Mouse (Mus musculus) natural killer cell, adult 2 months (primary cell): Measurements from ENCODE around the gene Tnpo1.
A peak's percentile ranks its signal among the peaks of the same experiment; 100 is the strongest.

Source experiments
- DNase-seq, 2 experiments: peaks; one replicate each; pipeline ENCODE4 v3.0.0; 2022; ENCODE audit warnings: low spot score in 2 of 2

Gene Tnpo1

GRCm38 (mm10) chr13:98926213-98926957, at the start of gene Tnpo1:
Gene Tnpo1 (minus strand): TSS chr13:98926384.
- DNase-seq, result peak; percentile 84 to 86

GRCm38 (mm10) chr13:98972090-98972489, 45.9 kb upstream of the Tnpo1 start:
- no peak for DNase-seq

DNA sequence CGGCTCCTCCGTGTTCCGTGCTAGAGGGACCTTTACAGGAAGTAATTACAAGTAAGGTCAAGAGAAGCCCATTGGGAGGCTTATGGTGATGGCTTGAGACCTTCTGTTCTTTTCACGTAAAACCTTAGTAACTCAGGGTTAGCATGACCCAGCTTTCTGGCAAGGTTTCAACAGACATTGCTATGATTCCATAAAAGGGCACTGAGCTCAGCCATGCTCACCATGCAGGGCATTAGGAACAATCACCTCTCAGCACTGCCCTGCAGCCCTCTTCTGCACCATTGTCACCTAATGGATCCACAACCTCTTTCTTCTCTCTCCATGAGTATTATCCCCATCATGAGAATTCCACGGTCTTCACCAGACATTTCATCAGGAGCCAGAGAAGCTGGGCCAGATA, 45.5 kb upstream of the Tnpo1 start:
- DNase-seq, result no peak

DNA sequence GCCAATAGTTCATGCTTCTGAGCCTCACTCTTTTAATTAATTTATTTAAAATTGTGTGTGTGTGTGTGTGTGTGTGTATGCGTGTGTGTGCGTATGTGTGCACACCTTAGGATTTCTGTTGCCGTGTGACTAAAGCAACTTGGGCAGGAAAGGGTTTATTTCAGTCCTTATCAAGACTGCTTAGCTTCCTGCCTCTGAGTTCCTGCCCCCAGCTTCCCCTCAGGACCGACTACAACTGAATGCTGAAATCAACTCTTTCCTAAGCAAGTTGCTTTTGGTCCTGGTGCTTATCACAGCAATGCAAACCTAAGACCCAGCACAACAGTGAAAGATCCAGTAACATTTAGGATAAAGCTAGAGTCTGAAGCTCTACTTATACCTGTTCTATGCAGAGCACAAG, 42.3 kb upstream of the Tnpo1 start:
- no peak for DNase-seq

DNA sequence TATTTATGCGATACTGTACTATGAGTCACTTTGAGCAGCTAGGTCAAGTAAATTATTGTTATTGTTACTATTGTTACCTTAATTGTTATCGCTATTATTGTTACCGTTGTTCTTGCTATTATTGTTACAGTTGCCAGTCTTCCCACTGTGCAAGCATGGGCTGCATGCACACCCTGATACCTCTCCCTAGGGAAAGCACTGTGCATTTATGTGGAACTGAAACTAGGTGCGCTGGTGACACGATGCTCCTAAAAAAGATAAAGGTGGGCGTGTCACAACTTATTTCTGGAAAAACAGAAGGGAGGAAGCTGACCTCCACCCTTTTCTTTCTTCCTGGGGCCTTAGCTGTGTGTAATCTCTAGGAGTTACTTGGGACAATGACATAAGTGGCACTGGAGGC, 41.8 kb upstream of the Tnpo1 start:
- no peak for DNase-seq

DNA sequence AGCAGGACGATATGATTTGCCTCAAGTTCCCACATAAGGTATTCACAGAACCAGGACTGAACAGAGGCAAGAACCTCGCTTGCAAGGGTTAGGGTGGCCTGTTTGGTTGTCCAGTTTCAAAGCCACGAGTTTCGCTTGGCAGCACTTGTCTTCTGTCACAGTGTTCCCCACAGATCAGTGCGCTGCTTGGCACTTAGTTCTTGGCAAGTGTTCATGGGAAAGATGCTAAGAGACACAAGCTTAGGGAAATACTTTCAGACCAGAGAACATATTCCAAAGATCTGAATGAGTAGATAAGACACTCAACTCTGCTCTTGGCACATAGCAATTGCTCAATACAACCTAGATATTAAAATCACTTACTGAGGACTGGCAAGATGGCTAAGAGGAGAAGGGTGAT, 40.4 kb upstream of the Tnpo1 start:
- no peak for DNase-seq

DNA sequence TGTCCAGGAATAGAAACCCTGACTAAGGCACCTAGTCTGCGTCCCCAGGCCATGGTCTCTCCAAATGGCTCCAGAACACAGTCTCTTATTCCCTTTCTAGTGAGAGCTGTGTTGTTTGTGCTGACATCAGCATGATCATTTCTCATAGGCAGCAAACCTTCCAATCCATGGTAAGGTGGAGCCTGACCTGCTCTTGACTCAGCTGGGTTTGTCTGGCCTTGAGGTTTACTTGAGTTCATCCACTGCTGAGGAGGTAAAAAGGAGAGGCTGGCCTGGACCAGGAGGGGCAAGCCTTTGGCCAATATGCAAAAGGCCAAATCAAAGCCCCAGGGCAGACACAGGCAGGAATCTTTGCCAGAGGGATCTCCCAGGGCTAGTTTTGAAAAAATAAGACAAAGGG, 37.4 kb upstream of the Tnpo1 start:
- no peak for DNase-seq

GRCm38 (mm10) chr13:98958177-98958576, 32.0 kb upstream of the Tnpo1 start:
- DNase-seq, result no peak

- DNase-seq, result no peak
These were observed 30.0 kb upstream of the Tnpo1 start for GRCm38 (mm10) chr13:98956209-98956608.

- DNase-seq, result no peak
These were observed 29.5 kb upstream of the Tnpo1 start for GRCm38 (mm10) chr13:98955676-98956075.

- no peak for DNase-seq
These were observed 29.0 kb upstream of the Tnpo1 start for GRCm38 (mm10) chr13:98955226-98955625.

DNA sequence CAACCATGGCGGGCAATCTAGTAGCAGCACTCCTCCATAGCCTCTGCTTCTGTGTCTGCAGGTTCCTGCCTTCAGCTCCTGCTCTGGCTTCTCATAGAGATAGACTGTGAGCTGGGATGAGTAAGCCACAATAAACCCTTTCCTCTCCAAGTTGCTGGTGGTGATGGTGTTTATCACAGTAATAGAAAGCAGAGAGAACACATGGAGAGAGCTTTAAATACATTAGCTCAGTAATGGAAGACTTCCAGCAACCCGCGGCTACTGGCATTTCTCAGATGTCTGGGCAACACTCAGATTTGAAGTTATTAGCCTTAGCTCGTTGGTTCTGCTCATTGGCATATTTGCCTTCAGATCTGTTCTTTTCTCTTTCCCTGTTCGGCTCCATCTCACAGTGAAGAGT, 27.6 kb upstream of the Tnpo1 start:
- DNase-seq, result no peak

DNA sequence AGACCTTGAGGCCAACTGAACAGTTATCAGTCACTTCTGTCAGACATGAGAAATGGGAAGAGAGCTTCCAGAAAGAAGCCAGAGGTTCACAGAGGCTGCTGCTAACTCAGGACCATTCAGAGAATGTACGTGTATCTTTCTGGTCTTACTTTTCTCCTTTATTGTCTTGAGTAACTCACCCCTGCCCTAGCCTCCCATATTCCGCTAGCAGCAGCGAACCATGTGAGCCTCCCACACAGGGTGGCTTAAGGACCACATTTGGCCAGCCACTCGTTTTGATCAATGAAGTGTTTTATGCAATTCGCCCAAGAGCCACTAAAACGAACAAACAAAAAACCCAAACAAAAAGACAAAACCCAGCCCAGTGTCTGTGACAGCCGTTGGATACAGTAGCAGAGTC, 25.8 kb upstream of the Tnpo1 start:
- DNase-seq, result no peak

- no peak for DNase-seq
These were observed 22.0 kb upstream of the Tnpo1 start for GRCm38 (mm10) chr13:98948146-98948545.

- no peak for DNase-seq
These were observed 20.2 kb upstream of the Tnpo1 start for GRCm38 (mm10) chr13:98946434-98946833.

DNA sequence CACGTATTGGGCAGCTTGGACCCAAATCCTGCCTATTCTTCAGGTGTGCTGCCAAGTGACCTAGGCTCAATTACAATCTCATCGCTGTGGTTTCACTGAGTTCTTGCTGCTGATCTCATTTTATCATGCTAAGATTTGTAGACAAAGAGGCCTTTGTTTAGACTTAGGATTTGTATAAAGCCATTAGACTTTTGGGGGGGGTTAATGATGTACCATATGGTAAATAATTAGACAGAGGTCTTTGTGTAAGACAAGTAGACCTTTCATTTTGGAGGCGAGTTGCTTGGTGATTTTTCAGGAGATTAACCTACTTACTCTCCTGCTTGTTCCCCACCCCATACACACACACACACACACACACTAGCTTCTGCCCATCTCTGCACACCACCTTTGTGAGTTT, 19.7 kb upstream of the Tnpo1 start:
- DNase-seq, result no peak

DNA sequence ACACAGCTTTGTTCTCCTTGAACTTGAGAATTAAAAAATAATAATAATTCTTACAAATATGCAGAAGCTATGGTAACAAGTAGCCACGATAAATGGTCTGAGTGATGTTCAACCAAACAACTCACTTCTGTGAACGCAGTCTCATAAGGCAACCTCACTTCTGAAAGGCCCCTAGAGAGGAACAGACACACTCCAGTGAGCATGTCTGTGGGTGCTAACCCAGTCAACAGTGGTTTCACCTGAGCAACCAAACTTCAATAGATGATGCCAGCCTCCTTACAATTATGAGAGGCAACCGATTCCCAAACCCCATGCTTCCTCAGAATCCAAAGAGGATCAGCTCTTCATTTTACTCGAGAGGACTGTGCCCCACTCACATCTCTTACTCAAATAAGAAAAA, 19.2 kb upstream of the Tnpo1 start:
- peak in 1 of 2 experiments; percentile 35 for DNase-seq

- peak; percentile 61 to 70 for DNase-seq
These were observed 18.5 kb upstream of the Tnpo1 start for GRCm38 (mm10) chr13:98944620-98945081.

GRCm38 (mm10) chr13:98942360-98942759, 16.2 kb upstream of the Tnpo1 start:
- no peak for DNase-seq

DNA sequence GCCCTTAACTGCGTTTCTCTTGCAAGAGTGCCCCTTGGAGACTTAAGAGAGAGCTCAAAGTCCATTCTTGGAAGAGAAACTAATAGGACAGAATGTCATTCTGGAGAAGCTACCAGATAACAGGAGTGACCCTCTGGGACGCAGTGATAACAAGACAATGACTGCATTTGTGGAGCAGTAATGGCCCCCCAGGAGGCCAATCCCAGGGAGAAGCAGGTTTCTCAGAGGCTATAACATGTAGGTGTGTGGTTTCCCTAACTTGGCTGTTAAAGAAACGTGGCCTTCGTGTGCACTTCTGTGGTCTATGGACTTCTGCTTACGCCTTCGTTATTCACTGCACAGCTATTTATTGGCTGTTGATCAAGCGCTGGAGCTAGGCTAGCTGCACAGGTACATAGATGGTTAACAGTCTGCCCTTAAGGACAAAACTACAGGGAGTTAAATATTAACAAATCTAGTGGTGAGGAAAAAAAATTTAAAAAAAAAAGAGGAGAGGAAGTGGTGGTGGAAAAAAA, 15.7 kb upstream of the Tnpo1 start:
- no peak for DNase-seq

DNA sequence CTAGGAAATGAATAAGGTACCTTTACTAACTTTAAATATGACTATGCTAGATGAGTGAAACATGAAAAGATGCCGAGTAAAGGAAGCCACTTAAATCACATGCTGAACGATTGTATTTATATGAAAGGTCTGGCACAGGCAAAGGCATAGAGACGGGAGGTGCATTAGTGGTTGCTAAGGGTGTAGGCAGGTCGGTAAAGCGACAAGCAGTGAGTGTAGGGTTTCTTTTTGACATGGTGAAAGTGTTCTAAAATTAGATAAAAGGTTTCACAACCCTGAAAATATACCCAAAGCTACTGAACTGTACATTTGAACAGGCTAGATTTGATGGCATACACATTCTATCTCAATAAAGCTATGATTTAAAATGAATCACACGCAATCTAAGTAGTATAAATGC, 10.9 kb upstream of the Tnpo1 start:
- DNase-seq, result no peak

- DNase-seq, result no peak
These were observed 2.7 kb upstream of the Tnpo1 start for GRCm38 (mm10) chr13:98928908-98929307.

DNA sequence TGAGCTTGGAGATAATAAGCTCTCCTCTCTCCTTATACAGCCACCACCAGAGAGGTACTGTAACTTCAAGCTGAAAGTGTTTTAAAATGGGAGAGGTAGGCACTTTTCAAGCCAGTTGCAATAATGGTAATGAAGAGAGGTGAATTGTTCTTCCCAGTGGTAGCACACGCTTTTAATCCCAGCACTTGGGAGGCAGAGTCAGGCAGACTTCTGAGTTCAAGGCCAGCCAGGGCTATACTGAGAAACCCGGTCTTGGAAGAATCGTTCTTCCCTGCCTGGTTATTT, 716 bp upstream of the Tnpo1 start:
- no peak for DNase-seq
